Mouse (Mus musculus): ENCODE data around the gene Amd1.
A peak's percentile ranks its signal among the peaks of the same experiment; 100 is the strongest.
"Not testable (repeated sequence)": the region's sequence is repeated elsewhere in the genome, so short reads cannot be mapped to it uniquely, and the experiment has no call there.

Gene Amd1

DNA sequence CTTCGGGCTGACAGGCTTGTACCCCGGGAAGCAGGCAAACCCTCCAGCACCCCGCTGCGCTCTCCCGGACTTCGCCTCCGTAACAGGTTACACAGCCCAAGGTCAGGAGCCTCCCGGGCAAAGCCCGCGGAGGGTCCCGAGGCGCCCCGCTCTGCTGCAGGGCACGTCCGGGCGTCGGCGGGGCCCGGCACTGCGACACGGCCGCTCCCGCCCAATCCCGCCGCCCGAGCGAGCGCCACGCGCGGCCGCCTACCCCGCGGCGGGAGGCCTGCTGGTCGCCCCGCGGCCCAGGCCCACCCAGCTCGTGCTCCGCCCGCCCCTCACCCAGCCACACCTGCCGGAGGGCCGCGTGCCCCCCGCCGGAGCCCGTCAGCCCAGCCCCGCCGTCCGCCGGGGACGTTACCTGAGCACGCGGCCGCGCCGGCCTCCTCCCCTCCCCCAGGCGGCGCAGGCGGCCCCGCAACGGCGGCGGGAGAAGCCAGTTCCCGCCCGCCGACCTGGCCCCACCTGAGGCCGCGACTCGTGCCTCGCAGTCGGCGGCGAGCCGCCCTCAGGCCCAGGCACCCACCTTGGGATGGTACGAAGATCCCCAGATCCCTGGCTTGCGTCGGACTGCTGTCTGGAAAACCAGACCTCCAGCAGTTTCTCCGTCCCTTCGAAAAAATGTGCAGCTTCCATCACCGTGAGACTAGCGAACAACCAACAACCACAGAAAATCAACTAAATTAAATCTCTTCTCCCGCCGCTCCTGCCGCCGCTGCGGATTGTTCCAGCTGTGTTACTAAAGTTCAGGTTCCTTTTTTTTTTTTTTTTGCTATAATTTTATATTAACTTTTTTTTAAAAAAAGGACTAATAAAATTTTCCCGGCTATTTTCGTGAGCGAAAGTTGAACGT, 558 bp downstream of the Amd1 start:
- not testable (repeated sequence) for DNase-seq (ENCODE audit: low spot score)

DNA sequence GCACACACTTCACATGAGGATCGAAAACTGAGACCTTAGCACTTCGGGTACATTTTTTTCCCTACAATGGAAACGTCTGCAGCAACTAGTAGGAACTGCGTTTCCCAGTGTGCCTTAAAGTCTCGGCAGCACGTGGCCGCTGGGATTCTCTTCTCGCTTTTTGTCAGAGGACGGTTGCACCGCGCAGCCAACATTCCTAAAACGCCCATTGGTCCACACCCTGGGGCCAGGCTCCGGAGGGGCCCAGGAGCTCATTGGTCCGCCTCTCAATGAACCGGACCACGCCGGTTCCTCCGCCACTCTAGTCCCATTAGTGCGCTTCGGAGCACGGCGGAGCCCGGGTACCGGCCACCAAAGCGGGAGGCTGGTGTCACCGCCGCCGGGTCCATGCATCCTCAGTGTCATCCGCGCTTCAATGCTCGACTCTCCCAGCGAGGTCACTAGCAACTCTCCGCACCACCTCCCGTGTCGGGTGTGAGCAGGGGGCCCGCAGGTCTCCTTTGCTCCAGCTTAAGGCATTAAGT, 1.3 kb downstream of the Amd1 start:
- DNase-seq (ENCODE audit: low spot score): peak; percentile 77

DNA sequence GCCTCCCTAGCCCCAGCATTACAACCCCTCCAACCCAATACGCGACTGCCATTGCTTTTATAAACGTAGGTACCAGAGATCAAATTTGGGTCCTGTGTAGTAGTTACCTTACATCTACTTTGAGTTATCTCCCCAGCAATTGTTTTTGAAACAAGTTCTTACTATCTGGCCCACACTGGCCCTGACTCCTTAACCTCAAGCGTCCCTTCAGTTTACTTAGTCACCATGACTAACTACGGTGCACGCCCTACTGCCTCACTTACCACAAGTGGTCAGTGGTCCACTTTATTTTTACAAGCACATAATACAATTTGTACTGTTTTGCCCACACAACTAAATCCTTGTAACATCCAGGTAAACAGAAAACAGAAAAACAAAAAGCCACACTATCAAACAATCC, 9.3 kb downstream of the Amd1 start:
- DNase-seq (ENCODE audit: low spot score): no peak

DNA sequence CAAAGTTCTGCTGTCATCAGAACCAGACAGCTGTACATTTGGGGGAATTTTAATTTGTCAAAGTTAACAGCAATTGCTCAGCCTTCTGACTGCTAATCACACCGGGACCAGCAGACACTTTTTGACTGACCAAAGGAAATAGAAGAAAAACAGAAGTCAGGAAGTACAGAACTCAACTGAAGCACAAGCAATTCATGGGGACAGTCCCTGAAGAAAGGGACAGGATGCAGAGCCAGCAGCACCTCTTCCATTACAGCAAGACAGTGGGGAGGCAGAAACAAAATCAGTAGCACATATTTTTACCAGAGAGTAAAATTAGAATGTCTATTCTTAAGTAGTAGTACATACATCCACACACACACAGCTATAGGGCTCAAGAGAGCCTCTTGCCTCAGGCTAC, 15.2 kb downstream of the Amd1 start:
- DNase-seq (ENCODE audit: low spot score): no peak

DNA sequence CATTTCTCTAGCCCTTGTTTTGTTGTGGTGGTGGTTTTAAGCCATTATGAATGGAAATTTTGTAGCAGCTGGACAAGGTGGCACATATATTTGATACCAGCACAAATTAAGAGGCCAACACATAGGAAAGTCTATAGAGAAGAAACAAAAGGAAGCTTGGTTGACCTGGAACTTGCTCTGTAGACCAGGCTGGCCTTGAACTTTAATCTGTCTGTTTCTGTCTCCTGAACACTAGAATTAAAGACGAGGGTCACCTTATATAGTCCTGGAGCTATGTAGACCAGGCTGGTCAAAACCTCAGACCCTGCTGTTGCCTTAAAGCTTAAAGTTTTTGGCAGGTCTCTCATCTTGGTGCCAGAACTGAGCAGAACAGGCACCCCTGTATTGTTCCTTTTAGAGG, 16.4 kb downstream of the Amd1 start:
- no peak for DNase-seq (ENCODE audit: low spot score)

DNA sequence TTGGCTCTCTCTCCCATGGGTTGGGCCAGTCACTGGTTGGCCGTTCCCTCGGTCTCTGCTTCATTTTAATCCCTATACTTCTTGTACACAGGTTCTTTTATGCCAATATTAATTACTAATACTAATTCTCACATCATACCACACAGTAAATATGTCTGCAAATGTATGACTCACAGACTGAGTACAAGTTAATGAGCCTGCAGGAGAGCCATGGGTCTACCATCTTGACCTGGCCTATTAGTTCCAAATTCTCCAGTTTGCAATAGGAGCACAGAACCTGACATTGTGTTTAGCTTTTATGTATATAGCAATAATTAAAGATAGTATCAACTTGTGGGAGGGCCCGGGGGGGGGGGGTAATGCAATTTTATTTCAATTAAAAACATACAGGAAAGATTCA, 17.0 kb downstream of the Amd1 start:
- DNase-seq (ENCODE audit: low spot score): no peak

DNA sequence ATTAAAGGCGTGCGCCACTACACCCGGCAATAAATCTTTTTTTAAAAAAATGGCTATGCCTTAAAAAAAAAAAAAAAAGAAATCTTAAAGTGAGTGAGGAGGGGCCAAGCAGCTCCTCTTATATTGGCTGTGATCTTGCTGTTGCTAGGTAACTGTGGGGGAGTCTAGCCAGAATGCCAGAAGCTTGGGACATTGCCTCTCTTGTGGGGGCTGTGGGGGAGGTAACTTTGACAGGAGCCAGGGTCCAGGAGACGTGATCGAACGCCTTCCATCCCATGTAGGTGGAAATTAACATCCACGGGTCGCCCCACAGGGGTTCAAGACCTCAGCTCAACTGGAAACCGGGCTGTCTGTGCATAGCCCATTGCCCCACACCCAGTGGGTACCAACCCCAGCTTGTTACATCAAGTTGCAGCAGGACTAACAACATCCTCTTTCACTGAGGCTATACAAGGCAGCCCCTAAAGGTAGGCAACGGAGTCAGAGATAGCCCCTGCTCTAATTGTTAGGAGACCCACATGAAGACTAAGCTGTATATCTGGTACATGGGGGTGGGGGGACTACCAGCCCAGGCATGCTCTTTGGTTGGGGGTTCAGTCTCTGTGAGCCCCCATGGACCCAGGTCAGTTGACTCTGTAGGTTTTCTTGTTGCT, 17.7 kb downstream of the Amd1 start:
- DNase-seq (ENCODE audit: low spot score): peak; percentile 7

DNA sequence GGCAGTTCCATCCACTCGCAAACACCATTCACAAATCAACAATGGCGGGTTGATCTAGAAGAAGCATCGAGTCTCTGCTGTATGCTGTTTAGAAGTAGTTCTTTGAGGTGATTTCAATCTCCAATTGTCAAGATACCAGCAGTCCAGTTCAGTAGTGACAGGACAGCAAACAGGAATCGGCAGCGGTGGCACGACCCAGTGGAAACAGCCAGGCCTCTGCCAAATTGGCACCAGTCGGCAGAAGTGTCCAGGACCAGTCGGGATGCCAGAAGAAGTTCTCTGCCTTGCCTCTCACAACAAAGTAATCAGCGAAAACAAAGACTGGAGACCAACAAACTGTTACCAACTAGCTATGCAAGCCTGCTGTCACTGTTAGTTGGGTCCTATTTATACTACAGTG, 18.4 kb downstream of the Amd1 start:
- DNase-seq (ENCODE audit: low spot score): no peak

DNA sequence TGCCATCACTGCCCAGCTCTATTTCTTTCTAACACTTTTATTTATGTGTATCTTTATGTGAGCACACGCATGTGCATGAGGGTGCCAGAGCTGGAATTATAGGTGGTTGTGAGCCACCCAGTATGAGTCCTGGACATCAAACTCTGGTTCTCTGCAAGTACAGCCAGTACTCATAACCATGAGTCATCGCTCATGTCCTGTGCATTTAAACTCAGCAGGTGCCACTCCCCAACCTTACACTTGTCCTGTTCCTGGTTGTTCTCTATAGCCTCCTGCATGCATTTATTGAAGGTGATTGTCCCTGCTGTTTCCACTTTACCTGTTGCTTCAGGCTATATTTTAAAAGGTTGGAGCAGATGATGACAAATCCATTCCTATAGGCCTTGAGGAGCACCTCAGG, 20.4 kb downstream of the Amd1 start:
- DNase-seq (ENCODE audit: low spot score): no peak

DNA sequence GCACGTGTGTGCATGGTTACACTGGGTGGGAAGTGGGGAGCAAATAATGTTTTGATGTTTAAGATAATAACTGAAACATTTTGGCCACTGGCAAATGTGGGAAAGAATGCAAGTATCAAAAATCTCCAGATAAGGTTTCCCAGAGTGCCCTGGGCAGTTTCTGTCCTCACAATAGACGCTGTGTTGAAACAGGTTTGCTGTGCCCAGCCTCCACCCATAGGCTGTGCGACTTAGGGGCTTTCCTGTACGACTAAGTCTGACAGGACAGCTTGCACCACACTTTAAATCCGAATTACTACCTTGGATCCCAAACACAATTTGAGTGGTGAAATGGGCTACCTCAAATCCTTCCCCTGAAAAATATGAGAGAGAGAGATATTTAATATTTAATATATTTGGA, 23.7 kb downstream of the Amd1 start:
- no peak for DNase-seq (ENCODE audit: low spot score)

DNA sequence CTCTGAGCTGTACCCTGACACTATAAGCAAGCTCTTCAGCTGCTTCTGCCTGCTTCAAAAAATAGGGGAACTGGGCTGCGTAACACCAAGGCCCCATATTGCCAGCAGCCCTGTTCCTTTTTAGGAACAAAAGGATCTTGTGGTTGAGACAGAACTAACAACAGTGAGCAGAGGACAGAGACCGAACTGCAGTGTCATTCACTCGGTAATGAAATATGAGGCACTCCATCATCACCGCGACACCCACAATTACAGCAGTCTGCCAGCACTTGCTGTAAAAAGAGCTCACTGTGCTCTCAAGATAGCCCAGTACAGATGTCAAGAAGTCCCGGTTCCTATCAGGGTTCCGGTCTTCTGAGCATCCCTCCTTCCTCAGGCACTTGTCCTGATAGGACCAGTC, 26.0 kb downstream of the Amd1 start:
- no peak for DNase-seq (ENCODE audit: low spot score)

DNA sequence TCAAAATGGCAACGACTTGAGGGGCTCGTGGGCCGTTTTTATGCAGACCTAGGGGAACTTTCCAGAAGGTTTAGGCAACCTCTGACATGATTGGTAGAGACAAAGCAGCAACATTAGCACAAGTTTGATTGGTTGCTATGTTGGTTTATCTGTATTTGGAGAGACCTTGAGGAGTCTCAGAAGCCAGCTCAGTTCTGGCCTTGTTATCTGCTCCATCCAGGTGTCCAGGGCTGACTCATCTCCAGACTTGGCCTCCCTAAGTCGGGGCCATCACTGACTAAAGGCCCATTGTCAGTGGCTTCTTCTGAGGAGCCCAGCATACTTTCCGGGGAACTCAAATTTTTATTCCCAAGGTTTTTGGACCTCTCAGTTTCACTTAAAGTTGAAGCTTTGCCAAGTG, 28.0 kb downstream of the Amd1 start:
- DNase-seq (ENCODE audit: low spot score): no peak

DNA sequence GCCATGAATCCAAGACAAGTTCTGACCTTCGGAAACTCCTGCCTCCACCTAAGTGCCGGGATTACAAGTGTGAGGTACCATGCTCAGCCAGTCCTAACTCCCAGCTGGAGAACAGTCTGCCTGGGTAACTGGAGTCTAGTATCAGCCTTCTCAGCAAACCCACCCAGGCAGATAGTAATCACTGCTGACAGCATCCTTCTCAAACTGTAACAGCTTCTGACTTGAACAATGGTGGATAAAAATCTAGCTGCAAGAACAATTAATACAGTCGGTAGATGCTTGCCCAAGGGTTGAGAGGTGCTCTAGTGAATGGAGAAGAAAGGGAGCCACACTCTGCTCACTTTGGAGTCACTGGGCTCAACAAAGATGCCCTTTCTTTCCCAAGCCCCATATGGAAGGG, 30.8 kb downstream of the Amd1 start:
- no peak for DNase-seq (ENCODE audit: low spot score)

DNA sequence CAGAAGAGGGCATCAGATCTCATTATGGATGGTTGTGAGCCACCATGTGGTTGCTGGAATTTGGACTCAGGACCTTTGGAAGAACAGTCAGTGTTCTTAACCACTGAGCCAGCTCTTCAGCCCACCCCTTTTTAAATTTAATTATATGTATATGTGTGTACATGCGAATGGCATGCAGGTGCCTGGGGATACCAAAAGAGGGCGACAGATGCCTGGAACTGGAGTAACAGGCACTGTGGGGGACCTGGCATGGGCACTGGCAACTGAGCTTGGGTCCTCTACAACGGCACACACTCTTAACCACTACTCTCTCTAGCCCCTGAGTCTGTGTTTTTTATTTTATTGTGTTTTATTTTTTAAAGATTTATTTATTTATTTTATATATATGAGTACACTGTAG, 37.1 kb downstream of the Amd1 start:
- DNase-seq (ENCODE audit: low spot score): no peak

DNA sequence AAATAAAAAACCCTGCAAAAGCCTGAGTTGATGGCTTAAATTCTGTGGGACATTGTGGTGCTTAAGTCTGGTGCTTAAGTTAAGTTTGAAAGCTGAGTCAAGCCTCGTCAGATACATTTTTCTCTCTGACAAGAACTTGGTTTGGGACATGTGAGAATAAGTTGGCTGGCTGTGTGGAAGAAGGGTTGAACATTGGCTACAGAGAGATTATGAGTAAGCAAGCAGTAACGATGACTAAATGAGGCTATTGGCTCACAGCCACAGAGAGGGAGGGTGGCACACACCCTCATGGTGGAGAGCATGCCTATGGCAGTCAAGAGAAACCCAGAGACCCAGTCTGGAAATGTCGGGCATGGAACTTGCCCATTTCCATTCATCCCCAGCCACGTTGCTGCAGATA, 38.3 kb downstream of the Amd1 start:
- no peak for DNase-seq (ENCODE audit: low spot score)

DNA sequence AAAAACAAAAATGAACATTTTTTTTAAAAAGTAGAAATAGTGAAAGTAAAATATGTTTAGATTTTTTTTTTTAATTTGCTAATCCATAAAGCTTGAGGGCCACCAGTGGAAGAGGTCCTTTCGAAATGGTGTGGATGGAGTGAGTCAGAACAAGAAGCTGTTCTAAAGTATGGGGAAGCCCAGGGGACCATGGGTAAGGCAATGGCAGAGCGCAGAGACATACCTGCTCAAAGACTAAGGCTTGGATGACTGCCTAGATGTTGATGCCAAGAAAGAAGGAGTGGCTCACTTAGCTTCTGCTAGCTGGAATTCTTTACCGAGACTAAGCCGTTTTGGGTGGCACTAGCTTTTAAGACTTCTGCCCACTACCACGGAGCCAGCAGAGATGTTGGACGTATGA, 39.8 kb downstream of the Amd1 start:
- DNase-seq (ENCODE audit: low spot score): no peak

DNA sequence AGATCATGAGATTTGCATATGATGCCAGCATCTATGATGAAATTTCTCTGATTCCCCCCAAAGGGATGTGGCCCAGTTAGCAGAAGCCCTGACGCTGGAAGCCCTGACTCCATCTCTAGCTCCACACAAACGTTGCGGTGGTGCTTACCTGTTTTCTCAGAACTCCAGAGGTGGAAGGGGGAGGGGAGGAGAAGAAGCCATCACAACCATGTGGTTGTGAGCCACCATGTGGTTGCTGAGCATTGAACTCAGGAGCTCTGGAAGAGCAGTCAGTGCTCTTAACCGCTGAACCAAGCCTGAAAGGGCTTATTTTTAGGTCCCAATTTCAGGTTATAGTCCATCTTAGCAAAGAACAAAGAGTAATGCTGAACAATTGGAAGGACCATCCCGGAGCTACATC, 41.7 kb downstream of the Amd1 start:
- DNase-seq (ENCODE audit: low spot score): no peak

DNA sequence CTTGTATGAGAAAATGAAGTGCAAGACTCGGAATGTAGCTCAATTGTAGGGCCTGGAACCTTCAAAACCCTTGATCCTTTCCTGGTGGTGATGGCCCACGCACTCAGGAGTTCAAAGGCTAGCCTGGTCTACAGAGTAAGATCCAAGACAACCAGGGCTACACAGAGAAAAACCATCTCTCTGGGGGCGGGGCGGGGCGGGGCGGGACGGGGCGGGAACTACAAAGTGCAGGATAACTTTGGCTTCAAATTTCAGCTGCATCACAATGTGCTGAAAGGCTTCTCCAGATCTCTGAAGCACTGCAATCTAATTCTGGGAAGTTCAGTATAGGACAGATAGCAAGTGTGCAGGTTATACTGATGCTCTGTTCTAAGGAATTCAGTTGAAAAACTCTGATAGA, 42.4 kb downstream of the Amd1 start:
- no peak for DNase-seq (ENCODE audit: low spot score)

DNA sequence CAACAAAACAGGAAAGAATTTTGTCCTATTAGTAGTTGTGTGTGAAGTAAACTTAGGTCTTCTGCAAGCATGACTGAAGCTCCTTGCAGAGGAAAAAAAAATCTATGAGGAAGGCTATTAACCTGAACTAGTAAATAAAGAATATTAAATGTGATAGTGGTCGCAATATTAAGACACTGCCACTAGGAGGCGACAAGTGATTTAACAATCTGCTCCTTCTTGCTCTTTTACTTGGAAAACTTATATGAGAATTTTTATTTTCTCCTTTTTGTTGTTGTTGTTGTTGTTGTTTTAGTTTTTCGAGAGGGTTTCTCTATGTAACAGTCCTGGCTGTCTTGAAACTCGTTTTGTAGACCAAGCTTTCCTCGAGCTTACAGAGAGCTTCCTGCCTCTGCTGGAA, 43.0 kb downstream of the Amd1 start:
- no peak for DNase-seq (ENCODE audit: low spot score)

DNA sequence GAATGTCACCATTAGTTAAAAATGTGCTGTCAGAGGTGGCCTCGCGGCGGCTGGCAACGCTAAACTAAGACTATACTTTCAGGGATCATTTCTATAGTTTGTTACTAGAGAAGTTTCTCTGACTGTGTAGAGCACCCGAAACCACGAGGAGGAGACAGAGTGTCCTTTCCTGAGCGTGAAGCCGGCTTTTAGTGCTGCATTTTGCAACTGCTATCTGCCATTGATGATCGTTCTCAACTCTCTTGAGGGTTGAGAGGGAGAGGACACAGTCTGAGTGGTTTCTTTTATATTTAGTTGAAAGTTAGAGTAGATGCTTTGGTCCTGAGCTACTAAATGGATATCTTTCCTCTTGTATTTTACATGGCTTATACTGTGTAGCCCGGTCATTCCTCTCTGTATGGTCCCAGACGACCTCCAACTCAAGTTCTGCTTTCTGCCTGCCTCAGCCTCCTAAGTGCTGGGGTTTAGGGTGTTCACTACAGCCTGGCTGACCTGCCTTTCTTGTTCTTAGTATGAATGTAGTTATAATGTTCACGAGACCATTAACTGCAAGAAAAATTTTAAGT, 43.5 kb downstream of the Amd1 start:
- DNase-seq (ENCODE audit: low spot score): no peak

DNA sequence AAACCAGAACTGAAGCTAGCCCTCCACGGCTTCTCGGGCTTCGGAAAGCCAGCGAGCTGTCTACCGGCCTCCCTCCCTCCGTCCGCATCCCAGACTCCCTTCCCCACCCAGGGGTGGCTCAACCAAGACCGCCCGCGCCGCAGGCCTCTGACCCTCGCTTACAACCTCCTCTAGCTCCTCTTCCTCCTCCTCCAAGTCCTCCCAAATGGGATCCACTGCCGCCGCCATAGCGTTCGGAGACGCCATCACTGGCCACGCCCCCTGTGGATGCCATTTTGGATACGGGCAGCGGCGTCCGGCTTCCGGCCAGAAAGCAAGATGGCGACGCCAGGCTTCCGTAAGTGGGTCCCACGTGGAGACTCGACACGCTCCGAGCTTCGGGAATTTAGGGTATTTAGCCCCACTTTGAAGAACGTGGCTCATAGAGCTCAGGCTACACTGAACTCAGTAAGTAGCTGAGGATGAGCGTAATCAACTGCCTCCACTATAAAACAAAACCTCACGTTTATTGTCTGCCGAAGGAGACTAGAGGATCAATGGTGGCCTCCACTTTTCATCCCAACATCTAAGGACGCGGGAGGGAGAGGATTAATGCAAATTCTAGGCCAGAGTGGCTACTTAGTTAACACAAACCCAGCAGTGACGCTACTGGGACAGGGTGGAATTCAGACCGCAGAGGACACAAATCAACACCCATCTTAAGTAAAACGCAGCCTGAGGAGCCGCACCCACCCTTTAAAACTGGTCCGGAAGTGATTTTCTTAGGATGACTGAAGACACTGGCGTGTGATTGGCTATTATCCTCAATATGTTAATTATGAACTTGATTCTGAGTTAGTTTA, 44.4 kb downstream of the Amd1 start, which contains the start of gene Gtf3c6:
Gene Gtf3c6 (minus strand): TSS at position 695 of the 842 bp plus-strand sequence.
- DNase-seq (ENCODE audit: low spot score): peak; percentile 91

DNA sequence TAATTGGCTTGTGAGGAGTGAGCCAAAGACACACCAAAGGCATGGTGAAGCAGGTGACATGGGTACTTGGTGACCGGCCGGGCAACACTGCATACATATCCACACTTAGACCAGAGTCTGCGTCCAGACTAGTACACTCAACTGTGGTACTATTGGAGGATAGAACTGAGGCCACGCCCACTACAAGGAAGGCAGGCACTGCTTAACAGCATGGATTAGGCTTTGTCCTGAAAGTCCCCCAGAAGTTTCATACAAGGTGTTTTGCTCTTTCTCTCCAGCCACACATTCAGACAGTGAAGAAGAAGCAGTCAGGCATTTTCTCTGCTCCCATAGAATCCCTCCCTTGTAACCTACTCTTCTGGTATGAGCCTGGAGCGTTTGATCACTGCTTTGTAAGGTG, 45.3 kb downstream of the Amd1 start:
- no peak for DNase-seq (ENCODE audit: low spot score)
